Mouse (Mus musculus) spleen, postnatal 10 days (tissue): Measurements from ENCODE around the gene Bik.
"Not testable (repeated sequence)": the region's sequence is repeated elsewhere in the genome, so short reads cannot be mapped to it uniquely, and the experiment has no call there.

Experiments
- DNase-seq, 2 experiments: peaks; one replicate each; pipeline ENCODE4 v3.0.0; 2021 to 2022; ENCODE audit warnings: low spot score in 2 of 2

Gene Bik

GRCm38 (mm10) chr15:83526424-83527091 lies at the start of gene Bik:
Gene Bik (plus strand): TSS chr15:83526862.
- peak; percentile 51 to 54 for DNase-seq

- no peak for DNase-seq
These were observed 48.6 kb upstream of the Bik start for GRCm38 (mm10) chr15:83478096-83478495.

GRCm38 (mm10) chr15:83479818-83480217 lies 46.8 kb upstream of the Bik start:
- no peak for DNase-seq

GRCm38 (mm10) chr15:83481236-83481780 lies 45.4 kb upstream of the Bik start:
- DNase-seq: no peak

- DNase-seq: no peak
These were observed 43.9 kb upstream of the Bik start for GRCm38 (mm10) chr15:83482645-83483224.

- peak in 1 of 2 experiments; percentile 71 for DNase-seq
These were observed 43.2 kb upstream of the Bik start for GRCm38 (mm10) chr15:83483482-83483881.

GRCm38 (mm10) chr15:83484311-83484710 lies 42.4 kb upstream of the Bik start:
- no peak for DNase-seq

GRCm38 (mm10) chr15:83487477-83488115 lies 39.1 kb upstream of the Bik start:
- DNase-seq: no peak

GRCm38 (mm10) chr15:83489471-83489870 lies 37.2 kb upstream of the Bik start:
- DNase-seq: no peak

- no peak for DNase-seq
These were observed 34.8 kb upstream of the Bik start for GRCm38 (mm10) chr15:83491891-83492290.

- DNase-seq: no peak
These were observed 32.6 kb upstream of the Bik start for GRCm38 (mm10) chr15:83493856-83494571.

GRCm38 (mm10) chr15:83494572-83494920 lies 32.1 kb upstream of the Bik start:
- DNase-seq: no peak

GRCm38 (mm10) chr15:83495195-83495594 lies 31.5 kb upstream of the Bik start:
- no peak for DNase-seq

GRCm38 (mm10) chr15:83495787-83496367 lies 30.8 kb upstream of the Bik start:
- DNase-seq: no peak

GRCm38 (mm10) chr15:83497299-83497698 lies 29.4 kb upstream of the Bik start:
- DNase-seq: peak in 1 of 2 experiments; percentile 43

GRCm38 (mm10) chr15:83499211-83499755 lies 27.4 kb upstream of the Bik start:
- no peak for DNase-seq

GRCm38 (mm10) chr15:83500352-83500751 lies 26.3 kb upstream of the Bik start:
- peak; percentile 63 to 80 for DNase-seq

- DNase-seq: not testable (repeated sequence)
These were observed 25.2 kb upstream of the Bik start for GRCm38 (mm10) chr15:83501483-83501882.

- no peak for DNase-seq
These were observed 16.5 kb upstream of the Bik start for GRCm38 (mm10) chr15:83509950-83510804.

- peak; percentile 91 to 96 for DNase-seq
These were observed 15.8 kb upstream of the Bik start, which contains the start of gene Ttll1 for GRCm38 (mm10) chr15:83510805-83511405. Gene Ttll1 (minus strand): TSS chr15:83510893.
